Mouse (Mus musculus) liver (tissue): ENCODE measurements around the gene Tmem9b.

Source experiments
- DNase-seq: peaks from one replicate; pipeline ENCODE4 v3.0.0-alpha.2; 2020; ENCODE audit warnings: mixed read lengths

Gene Tmem9b

DNA sequence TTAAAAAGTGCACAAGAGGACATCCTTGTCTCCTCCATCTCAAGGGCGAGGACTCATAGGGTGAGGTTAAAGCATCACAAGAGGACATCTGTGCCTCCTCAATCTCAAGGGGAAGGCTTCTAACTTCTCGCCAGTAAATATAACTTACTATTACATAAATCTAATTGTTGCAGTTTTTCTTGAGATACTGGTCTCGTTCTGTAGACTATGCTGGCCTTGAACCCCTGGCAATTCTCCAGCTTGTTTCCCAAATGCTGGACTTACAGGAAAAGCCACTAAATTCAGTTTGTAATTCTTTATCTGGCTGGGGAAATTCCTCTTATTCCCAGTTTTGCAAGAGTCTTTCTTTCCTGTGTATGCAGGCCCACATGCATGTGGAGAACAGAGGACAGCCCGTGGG, 17.9 kb downstream of the Tmem9b start:
- DNase-seq = no peak

DNA sequence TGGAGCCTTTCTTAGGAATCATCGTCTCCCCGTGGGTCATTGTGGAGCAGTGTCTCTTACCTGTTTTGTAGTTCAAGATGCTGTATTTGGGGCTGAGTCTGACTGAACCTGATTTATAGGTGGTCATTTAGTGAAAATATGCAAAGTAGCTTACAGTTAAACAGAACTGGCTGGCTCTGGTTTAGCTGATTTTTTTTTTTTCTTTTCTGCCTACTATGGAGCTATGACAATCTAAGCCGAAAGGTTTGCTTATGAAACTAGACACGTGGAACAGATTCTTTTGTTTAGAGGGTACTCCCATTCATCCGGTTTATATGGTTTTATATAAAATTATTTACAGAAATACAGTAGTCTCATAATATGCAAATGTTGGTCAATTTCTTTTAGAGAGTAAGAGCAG, 21.0 kb downstream of the Tmem9b start, which contains the start of gene Ascl3:
TSS of gene Ascl3 (minus strand) at position 101 of the 400 bp plus-strand sequence.
- no peak for DNase-seq

DNA sequence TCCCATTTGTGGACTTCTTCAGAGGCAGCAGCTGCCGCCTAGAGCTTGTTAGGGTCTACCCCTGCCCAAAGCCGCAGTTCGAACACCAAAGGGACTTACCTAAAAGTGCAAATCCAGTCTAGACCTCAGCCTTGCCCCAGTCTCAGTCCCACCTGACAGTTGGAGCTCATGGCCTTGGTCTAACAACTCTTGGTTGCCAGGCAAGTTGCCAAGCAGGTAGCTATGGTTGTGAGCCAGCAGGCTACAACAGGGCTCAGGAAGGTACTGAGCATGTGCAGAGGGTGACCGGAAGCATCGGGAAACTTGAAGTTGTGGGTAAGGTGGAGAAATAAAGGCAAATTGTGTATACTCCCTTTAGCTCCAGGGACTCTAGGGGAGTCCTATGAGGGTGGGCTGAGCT, 29.0 kb downstream of the Tmem9b start, which contains the start of gene BC051019:
TSS of gene BC051019 (minus strand) at position 154 of the 400 bp plus-strand sequence.
- no peak for DNase-seq

DNA sequence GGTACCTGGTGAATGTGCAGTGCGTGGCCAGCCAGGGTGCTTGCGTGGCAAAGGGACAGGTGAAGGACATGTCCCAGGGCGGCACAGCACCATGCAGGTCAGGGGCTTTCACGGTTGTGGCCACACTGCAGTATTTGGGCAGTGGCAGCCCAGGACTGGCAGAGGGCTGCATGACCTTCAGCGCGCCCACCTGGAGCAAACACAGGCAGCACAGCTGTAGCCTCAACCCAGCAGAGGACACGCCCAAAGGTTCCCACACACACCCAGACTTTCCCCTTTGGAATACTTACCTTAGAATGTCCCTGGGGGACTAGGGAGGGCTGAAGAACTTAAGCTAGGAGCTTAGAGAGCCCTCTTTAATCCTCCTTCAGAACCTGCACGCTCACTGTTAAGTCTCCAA, 29.6 kb downstream of the Tmem9b start:
- DNase-seq = no peak

DNA sequence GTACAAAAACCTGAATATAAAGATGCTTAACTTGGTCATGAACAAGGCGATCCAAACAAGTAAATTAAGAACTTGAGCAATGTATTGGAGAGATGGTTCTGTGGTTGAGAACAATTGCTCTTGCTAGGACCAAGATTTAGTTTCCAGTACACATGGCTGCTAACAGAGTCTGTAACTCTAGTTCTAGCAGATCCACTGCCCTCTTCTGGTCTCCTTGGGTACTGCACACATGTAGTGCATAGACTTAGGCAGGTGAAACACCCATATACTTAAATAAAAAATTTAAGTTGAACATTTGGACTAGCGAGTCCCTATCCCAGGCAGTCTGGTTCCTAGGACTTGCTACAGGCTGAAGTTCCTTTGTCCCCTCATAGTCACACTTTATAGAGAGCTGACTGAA, 30.1 kb downstream of the Tmem9b start:
- DNase-seq = peak; percentile 41

DNA sequence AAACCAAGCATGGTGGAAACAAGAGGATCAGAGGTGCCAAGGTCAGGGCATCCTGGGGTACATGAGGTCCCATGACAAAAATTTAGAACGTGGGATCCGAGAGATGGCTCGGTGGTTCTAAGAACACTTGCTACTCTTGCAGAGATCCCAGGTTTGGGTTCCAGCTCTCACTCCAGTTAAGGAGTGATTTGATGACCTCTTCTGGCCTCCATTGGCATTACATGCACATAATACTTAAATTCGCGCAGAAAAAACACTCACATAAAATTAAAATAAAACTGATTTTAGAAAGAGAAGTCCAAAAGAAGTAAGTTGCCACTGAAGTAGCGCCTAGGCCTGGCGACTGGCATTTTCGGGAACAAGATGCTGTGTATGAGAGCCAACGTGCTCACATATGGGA, 33.4 kb downstream of the Tmem9b start:
- DNase-seq = no peak

DNA sequence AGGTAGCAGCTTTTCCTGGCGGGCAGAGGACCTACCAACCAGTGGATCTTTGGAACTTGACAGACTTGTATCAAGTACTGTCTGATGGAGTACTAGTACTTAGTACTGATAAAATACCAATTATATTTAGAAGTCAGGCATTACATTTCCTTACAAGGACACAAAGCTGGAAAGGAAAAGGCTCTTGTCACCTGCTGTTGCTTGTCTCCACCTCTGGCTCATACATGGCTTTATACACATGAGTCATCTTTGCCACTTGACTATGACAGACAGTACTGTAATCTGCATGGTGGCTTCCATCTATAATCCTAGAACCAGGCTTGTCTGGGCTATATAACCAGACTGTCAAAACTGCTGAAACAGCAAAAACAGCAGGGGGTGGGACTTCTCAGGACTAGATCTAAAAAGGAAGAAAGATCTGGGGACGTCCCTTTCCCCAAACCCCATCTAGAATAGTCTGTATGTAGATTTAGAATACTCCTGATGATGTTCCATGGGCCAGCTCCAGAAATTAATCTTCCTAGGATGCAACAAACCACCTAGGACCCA, 39.2 kb downstream of the Tmem9b start:
- no peak for DNase-seq

DNA sequence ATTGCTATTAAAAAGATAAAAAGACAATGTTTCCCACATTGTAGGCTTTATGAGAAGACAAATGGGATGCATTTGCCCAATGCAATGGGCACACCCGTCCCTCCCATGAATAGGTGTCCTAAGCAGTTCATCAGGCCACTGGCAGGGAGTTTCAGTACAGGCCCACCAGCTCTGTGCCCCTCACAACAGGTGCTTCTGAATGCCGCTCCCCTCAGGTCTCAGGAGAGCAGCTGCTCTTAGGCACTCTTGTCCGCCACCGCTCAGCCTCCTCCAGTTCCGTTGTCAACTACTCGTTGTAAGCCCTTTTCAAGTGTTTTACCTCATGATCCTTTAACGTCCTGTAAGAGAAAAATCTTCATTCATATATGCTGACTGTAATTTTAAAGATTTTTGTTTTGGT, 40.5 kb downstream of the Tmem9b start:
- DNase-seq = no peak

DNA sequence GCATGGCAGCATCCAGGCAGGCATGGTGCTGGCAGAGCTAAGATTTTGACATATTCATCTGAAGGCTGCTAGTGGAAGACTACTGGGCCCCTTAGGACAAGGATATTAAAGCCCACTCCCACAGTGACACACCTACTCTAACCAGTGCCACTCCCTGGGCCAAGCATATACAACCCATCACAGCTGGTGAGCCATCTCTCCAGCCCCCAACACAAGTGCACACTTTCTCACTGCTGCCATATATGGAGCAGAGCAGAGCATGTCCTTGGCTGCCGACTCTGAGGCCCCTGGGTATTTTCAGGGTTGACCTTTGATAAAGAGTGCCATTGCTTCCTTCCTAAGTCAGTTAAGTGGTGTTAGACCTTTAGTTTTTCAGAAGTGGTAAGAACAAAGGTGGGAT, 42.6 kb downstream of the Tmem9b start:
- DNase-seq = no peak

DNA sequence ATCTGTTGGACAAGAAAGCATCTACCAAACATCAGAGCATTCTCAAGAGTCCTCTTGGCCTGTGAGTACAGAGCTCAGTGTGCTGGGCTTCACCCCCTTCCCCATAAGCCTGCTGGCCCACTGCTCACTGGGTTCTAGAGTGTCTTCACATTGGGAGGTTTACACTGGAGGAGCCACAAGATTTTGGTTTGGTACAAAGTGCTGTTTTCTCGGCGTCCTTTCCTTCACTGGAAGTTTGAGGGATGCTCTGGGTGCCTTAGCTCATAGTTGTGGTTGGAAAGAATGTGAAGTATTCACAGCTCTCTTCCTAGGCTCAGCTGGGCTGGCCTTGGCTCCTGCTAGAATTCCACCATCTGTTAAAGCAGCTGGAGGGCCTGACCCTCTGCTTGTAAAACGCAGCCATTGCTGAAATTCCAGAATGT, 43.7 kb downstream of the Tmem9b start:
- DNase-seq = no peak

DNA sequence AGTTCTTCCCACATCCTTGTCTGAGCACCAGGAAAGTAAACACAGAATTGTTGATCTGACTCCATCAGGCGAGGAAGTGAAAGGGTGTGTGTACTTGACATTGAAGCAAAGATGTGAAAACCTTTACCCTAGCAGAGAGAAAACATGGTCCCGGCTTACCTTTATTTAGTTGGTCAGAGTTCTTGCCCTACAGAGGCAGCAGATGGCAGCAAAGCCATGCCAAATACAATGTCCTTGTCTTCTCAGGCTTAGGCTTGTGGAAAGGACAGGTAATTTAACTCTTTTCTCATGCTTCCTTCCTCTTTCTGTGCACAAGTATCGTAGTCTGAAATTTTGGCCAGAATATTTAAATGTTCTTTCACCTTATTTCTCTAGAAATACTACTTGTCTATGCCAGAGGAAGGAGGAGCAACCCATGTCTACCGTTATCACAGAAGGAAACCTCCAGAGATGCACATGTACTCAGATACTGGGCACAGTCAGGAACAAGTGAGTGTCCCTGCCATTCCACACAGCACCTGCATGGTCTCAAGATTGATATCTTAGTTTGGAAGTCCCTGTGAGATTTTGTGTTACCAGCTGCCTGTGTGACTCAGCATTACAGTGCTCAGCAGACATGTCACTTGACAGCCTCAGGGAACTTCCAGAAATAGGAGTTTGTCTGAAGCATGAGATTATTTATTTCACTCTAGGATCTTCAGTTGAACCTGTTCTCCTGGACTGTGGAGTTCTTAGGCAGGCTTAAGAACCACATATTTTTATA, 45.5 kb downstream of the Tmem9b start:
- DNase-seq = peak; percentile 50

DNA sequence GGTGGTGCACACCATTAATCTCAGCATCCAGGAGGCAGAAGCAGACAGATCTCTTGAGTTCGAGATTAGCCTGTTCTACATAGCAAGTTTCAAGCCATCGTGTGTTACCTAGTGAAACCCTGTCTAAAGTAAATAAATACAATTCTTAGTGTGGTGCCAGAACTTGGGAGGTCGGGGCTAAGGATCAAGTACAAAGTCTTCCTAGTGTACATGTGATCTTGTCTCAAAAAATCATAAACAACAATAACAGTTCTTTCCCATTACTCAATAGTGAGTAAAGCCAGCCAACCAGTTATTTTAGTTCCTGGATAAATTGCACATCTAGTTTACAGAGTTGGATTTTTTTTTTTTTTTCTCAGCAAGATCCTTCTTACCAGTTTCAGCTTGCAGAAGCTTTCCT, 48.2 kb downstream of the Tmem9b start:
- DNase-seq = no peak

DNA sequence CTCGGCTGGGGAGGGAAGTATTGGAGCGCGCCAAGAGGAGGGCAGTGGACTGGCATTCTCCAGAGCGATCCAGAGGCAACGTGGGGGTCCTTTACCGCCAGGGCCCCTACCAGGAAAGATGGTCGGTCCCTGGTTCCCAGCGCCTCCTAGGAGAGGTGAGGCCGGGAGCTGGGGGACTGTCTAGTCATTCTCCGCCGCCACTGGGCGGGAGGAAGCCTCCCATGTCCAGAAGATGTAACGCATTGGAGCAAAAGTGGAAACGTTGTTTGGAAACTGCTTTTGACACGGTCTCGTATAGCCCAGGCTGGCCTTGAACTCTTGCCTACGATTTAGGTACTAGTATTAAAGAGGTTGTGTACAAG, 48.7 kb downstream of the Tmem9b start:
- peak; percentile 62 for DNase-seq

DNA sequence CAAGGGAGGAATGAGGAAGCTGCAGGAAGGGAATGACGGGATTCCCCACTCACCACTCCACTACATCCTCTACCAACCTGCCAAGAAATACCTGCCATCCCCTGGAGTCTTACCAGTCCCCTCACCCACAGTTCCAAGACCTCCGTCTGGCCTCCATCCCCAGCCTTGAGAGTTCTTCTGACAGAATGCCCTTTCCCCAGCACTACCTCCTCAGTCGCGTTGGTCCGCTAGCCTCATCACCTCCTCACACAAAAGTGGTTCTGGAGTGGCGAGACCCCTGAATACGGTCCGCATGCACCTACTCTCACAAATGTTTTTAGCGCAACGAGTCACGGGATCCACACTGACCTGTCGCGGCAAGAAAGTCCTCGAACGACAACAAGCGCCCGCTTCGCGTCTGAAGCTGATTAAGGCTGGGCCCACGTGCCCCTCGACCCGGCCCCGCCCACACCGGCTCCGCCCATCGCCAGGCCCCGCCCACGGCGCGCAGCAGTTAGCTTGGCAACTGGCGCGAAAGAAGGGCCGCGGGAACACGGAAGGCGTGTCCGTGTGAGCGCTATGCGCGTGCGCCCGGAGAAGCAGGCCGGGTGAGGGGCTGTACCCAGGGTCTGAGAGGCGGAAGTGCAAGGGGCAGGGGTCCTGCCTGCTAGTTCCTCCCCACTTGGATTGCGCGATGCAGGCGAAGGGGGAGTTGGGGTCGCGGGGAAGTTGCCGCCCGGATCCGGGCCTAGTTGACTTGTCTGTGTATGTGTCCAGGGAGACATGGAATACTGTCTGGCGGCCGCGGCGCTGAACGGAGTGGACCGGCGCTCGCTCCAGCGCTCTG, 49.3 kb downstream of the Tmem9b start, which contains the start of the genes St5 and Akip1:
TSS of gene St5 (minus strand) at position 416 of the 826 bp plus-strand sequence.
TSS of gene Akip1 (plus strand) at position 501 of the 826 bp plus-strand sequence.
- peak; percentile 98 for DNase-seq

DNA sequence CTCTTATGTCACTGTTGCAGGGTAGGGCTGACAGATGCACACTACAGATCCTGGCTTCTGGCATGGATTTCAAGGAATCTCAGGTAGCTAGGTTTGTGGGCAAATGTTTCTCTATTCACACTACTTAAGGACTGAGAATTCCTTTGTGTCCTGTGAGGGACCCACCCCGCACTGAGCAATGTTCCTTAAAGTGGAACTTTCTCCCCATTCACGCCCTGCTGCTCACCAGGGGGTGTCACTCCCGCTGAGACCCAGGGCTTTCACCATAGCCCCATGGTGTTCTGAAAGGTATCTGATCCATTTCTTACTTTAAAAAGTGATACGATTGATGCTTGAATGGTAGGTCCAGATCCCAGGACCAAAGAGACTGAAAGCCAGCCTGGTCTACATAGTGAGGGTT, 50.0 kb downstream of the Tmem9b start:
- no peak for DNase-seq

DNA sequence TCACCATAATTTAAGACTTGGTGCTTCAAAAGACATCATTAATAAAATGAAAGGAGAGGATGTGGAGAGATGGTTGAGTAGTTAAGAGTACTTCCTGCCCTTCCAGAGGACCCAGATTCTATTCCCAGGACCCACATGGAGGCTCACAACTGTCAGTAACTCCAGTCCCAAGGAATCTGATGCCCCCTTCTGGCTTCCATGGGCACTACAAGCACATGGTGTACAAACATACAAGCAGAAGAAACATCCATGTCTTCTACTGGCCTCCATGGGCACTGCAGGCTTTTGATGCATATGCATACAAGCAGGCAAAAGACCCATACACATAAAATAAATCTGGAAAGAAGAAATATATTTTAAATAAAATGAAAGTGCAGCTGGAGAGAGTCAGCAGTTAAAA, 52.5 kb downstream of the Tmem9b start:
- peak; percentile 36 for DNase-seq

DNA sequence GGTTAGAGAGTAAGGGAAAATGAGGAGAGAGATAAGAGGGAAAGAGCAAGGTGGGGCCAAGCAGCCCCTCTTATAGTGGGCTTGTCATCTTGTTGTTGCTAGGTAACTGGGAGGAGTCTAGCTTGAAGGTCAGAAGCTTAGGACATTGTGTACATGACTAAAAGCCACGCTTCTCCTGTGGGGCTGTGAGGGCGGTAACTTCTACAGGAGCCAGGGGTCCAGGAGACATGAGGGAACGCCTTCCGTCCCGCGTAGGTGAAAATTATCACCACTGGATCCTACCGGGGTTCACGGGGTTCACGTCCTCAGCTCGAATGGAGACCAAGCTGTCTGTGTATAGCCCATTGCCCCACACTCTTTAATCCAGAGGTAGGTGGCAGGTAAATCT, 57.3 kb downstream of the Tmem9b start:
- no peak for DNase-seq

DNA sequence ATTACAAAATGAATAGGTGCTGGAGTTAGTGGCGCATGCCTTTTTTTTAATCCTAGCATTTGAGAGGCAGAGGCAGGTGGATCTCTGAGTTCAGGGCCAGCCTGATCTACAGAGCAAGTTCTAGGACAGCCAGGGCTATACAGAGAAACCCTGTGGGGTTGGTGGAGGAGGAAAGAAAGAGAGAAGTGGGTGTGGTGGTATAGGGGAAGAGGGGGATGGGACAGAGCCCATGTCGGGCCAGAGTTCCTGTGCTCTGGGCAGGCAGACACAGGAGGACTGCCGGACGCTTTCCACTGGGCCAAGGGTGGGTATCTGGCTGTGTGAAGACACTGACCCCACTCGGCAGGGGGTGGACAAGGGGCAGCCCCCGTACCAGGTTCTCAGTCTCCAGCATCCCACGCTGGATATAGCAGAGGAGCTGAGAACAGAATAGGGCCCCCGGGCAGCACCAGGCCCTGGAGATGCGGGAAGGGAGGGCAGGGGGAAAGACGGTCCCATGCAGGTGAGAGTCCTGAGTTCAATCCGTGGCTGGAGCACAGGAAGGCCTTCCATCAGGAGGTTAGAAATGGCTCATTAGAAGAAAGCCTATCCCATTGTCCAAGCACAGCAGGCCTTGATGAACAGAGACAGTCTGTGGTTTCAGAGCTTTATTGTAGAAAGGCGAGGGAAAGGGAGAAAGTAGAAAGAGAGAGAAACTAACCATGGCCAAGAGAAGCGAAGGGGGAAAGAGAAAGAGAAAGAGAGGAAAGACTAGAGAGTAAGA, 57.9 kb downstream of the Tmem9b start:
- DNase-seq = no peak

DNA sequence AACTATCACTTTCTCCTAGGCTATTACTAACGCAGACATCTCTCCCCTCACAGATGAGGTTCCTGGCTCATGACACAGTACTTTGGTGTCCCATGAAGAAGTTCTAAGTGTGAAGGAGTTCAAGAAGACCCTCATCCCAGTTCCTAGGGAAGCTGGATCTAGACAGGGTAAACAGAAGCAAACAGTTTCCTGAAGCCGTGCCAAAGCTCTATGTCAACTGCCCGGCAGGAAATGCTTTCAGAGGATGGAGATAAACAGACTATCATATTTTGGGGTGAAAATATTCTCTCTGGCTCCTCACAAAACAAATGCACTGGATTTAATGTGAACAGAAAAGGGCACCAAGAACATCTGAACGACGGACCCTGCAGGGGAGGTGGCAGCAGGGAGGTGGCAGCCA, 61.7 kb downstream of the Tmem9b start:
- no peak for DNase-seq

DNA sequence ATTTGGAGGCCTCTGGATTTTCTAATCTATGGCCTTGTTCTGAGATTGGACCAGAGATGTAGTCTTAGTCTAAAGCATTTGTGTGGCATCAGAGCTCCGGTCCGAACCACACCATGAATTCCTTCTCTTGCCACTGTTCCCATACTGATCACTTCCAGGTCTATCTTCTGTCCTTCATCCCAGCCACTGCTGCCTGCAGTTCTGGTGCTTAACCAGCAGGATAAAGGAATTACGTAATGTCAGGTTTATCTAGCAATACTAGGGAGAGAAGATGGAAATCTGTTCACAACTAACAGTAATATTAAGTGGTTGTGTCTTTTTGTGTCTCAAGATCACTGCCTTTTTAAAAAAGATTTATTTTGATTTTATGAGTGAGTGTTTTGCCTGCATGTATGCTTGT, 62.6 kb downstream of the Tmem9b start:
- no peak for DNase-seq

DNA sequence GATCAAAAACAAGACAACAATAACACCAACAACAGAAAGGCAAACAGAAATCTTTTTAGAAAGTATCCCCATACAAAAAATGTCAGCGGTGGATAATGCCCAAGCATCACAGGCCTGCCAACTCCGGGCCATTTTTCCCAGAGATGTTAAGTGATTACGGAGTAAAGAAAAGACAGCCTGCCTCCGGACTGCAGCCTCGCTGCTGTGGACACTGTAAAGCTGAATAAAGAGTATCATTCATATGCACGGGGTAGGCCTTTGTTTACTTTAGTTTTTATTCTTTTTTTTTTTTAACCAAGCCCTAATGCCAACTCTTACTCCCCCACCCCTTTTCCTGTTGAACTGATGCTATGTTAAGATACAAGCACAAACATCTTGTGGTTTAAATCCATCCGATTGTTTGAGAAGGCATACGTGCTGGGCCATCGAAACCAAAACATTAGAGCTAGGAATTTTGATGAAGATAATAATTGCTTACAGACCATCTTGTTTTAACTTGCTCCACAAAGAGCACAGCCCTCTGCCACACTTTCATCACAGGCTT, 66.0 kb downstream of the Tmem9b start:
- DNase-seq = no peak
